Mouse (Mus musculus): ENCODE measurements at regions not wholly inside any gene's neighbourhood (a gene's known extent, or its start where the extent isn't known, plus 50 kb on each side); places are given as distances from the start of the nearest gene placed in this dataset.
"Not testable (repeated sequence)": the region's sequence is repeated elsewhere in the genome, so short reads cannot be mapped to it uniquely, and the experiment has no call there.

GRCm38 (mm10) chr12:64008631-64009030 is 465.9 kb downstream of the Fscb start:
- not testable (repeated sequence) for TF ChIP-seq CTCF (conservative IDR thresholded peaks at IDR 0.05; ENCODE audit: insufficient read depth, insufficient read length, low read depth, low read length); POLR2A (IDR thresholded peaks at IDR 0.05; ENCODE audit: low read depth, low read length)
